Mouse (Mus musculus) liver, embryonic 14.5 days (tissue): Measurements from ENCODE around the gene Brms1. TPM values are rescaled to one million over a fixed set of nuclear protein-coding genes. Genes with fewer than 3 reads are reported as not detected.

Source experiments
- ATAC-seq: fragments of 200-750 bp; cut with Nextera tagmentation; 2 replicates; pipeline ENCODE4 v1.8.0; 2017; ENCODE audit warnings: moderate number of reproducible peaks, mild to moderate bottlenecking, moderate library complexity; ENCODE audit not compliant: insufficient read depth
- DNase-seq, 3 experiments: peaks; one replicate each; pipeline ENCODE4 v3.0.0-alpha.2; 2012 to 2013; ENCODE audit warnings: low read depth in 3 of 3, low spot score in 3 of 3
- H3K27ac ChIP-seq: fragments of 300-500 bp; sonication (generic); 2 replicates; pipeline ENCODE4 v1.5.1; 2014; ENCODE audit warnings: moderate library complexity, mild to moderate bottlenecking, control low read depth, inconsistent platforms
- H3K27me3 ChIP-seq: fragments of 300-500 bp; sonication (generic); 2 replicates; pipeline ENCODE4 v1.6.1; 2014; ENCODE audit warnings: mild to moderate bottlenecking, low read length, moderate library complexity; ENCODE audit not compliant: control insufficient read depth, insufficient read depth
- H3K36me3 ChIP-seq: fragments of 300-500 bp; sonication (generic); replicated peaks from 2 replicates; pipeline ENCODE4 v1.6.1; 2014; ENCODE audit warnings: low read depth; ENCODE audit not compliant: control insufficient read depth, insufficient read depth
- H3K4me1 ChIP-seq, 2 experiments: fragments of 200-500 bp in 1 of 2; fragments of 300-500 bp in 1 of 2; sonication (generic) in 1 of 2; replicated peaks; 2 replicates each; pipeline ENCODE4 v1.6.1; 2012 to 2014; ENCODE audit warnings: antibody characterized with exemption in 1 of 2, inconsistent platforms in 1 of 2, low read length in 1 of 2; ENCODE audit not compliant: control insufficient read depth in 2 of 2, insufficient read depth in 2 of 2
- H3K4me2 ChIP-seq: fragments of 300-500 bp; sonication (generic); 2 replicates; pipeline ENCODE4 v1.6.1; 2014; ENCODE audit warnings: low read depth, mild to moderate bottlenecking, control low read depth, moderate library complexity
- H3K4me3 ChIP-seq, 2 experiments: fragments of 200-500 bp in 1 of 2; fragments of 300-500 bp in 1 of 2; sonication (generic) in 1 of 2; 2 replicates each; pipeline ENCODE4 v1.5.1; 2012 to 2014; ENCODE audit warnings: low read depth in 2 of 2, low read length in 2 of 2, mild to moderate bottlenecking in 2 of 2, control low read depth in 1 of 2, inconsistent platforms in 1 of 2, moderate library complexity in 1 of 2; ENCODE audit not compliant: insufficient read depth in 1 of 2
- H3K9ac ChIP-seq: fragments of 300-500 bp; sonication (generic); replicated peaks from 2 replicates; pipeline ENCODE4 v1.6.1; 2014; ENCODE audit warnings: mild to moderate bottlenecking, control low read depth, moderate library complexity
- H3K9me3 ChIP-seq: fragments of 300-500 bp; sonication (generic); 2 replicates; pipeline ENCODE4 v1.6.1; 2016; ENCODE audit warnings: low read length, mixed read lengths; ENCODE audit not compliant: control insufficient read depth
- CTCF ChIP-seq: IDR thresholded peaks from 2 replicates; pipeline ENCODE4 v1.5.1; 2016; ENCODE audit warnings: antibody characterized with exemption, low read depth, control low read depth
- EP300 ChIP-seq: IDR thresholded peaks from 2 replicates; pipeline ENCODE4 v1.6.1; 2016; ENCODE audit warnings: antibody characterized with exemption, low read depth
- WGBS: fragments of 180-500 bp; shearing (Covaris S2); extraction: QIAGEN DNeasy Blood & Tissue Kit; methylation state at CpG from one replicate; pipeline ENCODE4 v1.1.7; 2014; ENCODE audit not compliant: insufficient replicate concordance; 5-methylcytosine and 5-hydroxymethylcytosine counted together
- polyA plus RNA-seq, 2 experiments: library from polyadenylated mRNA; depleted of rRNA in 1 of 2; stranded (reverse) in 1 of 2; unstranded in 1 of 2; fragments of >200 nt; fragmentation: Nextera tagmentation in 1 of 2; extraction: Ambion mirVana in 1 of 2; gene quantifications; 2 replicates each; pipeline versions ENCODE4 v1.2.1 to v1.2.3; 2012 to 2014

Gene Brms1
- polyA plus RNA-seq, 2 experiments, result 19.9 to 26.4 TPM

DNA sequence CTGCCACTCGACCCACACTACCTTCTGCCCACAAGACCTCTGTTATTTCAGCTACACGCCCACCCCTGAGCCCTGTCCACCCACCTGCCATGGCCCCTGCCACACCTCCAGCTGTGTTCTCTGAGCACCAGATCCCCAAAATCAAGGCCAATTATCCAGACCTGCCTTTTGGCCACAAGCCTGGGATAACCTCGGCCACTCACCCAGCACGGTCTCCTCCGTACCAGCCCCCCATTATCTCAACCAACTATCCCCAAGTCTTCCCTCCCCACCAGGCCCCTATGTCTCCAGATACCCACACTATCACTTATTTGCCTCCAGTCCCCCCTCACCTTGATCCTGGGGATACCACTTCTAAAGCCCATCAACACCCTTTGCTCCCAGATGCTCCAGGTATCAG lies 28.3 kb downstream of the Brms1 start:
- DNase-seq (no peak), ATAC-seq (no peak)
- Histone ChIP-seq H3K4me3 (no peak overlapping the region), H3K4me2 (no peak overlapping the region), H3K9ac (no peak overlapping the region), H3K27ac (no peak overlapping the region), H3K4me1 (peaks cover 30 to 31% of the 10 kb centered on the region in 2 experiments), H3K9me3 (no peaks in the 10 kb centered on the region), H3K27me3 (peaks cover 16% of the 10 kb centered on the region), H3K36me3 (no peaks in the 10 kb centered on the region)
- WGBS, result 69% methylated on average over 5 of the region's 5 CpGs
- no peak for TF ChIP-seq EP300
- no peak for TF ChIP-seq CTCF

- no peak overlapping the region for H3K4me2 ChIP-seq
- no peaks in the 10 kb centered on the region for H3K9me3 ChIP-seq
- H3K27me3 ChIP-seq, result peaks cover 16% of the 10 kb centered on the region
- peaks cover 30 to 31% of the 10 kb centered on the region in 2 experiments for H3K4me1 ChIP-seq
- no peak overlapping the region for H3K27ac ChIP-seq
- WGBS, result 76% methylated on average over 7 of the region's 7 CpGs
- TF ChIP-seq CTCF, result no peak
- TF ChIP-seq EP300, result no peak
- H3K9ac ChIP-seq, result no peak overlapping the region
- ATAC-seq (no peak), DNase-seq (no peak)
- no peak overlapping the region for H3K4me3 ChIP-seq
- H3K36me3 ChIP-seq, result no peaks in the 10 kb centered on the region
Observed at GRCm38 (mm10) chr19:5069978-5070377, 28.8 kb downstream of the Brms1 start.

- DNase-seq (no peak), ATAC-seq (no peak)
- H3K9ac ChIP-seq, result peak overlapping the region; percentile 49
- H3K27ac ChIP-seq, result no peak overlapping the region
- H3K36me3 ChIP-seq, result no peaks in the 10 kb centered on the region
- TF ChIP-seq CTCF (no peak), EP300 (no peak)
- peak overlapping the region; percentile 77 for H3K4me2 ChIP-seq
- no peak overlapping the region; a peak in 1 of 4 replicates for H3K4me3 ChIP-seq
- no peaks in the 10 kb centered on the region for H3K9me3 ChIP-seq
- whole genome bisulfite sequencing, result 24% methylated on average over 11 of the region's 11 CpGs
- H3K4me1 ChIP-seq, result peaks cover 30 to 31% of the 10 kb centered on the region in 2 experiments
- H3K27me3 ChIP-seq, result peaks cover 16% of the 10 kb centered on the region
Observed at GRCm38 (mm10) chr19:5071077-5071476, 29.9 kb downstream of the Brms1 start.

DNA sequence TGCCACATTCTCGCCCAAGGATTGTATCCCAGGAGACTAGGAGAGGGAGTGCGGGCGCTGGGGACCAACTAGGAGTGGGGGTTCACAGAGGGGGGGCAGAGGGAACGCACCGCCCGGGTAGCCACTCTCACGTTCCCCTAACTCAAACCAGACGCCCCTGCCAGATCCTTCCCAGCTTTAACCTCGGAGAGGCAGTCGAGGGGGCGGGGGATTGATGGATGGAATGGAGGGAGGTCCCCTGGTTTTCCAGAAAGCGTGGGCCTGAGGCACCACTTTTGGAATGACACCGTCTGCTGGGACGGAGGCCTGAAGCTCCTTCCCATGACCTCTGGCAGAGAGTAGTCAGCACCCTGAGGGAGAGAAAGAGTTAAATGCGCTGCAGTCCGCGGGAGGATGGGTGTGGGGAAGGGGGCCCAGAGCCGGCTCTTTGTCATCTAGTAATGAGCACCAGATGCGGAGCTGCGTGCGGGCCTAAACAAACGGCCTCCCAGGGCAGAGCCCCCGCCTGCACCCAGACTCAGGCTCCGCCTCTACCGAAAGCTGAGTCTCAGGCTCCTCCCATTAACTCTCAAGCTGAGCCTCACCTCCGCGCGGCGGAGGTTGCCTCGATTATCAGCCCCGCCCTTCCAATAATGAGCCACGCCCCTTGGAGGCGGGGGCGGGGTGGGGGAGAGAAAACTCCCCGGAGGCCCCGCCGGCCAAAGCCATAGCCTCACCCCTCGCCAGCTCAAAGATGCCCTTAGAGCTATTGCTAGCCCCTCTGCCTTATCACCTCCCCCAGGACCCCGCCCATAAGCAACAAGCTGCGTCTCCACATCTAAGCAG lies 30.6 kb downstream of the Brms1 start:
- H3K36me3 ChIP-seq, result no peaks in the 10 kb centered on the region
- H3K27ac ChIP-seq, result no peak overlapping the region
- TF ChIP-seq EP300 (no peak), CTCF (0 out of 2 replicates have a peak, but pooled peaks have one; percentile 2)
- DNase-seq (peak; percentile 79 to 82 (median 80)), ATAC-seq (peak; percentile 75)
- 4% methylated on average over 40 of the region's 40 CpGs for WGBS
- peak overlapping the region; percentile 77 for H3K4me2 ChIP-seq
- peak overlapping the region; percentile 55 to 60 for H3K4me3 ChIP-seq
- peak overlapping the region; percentile 49 for H3K9ac ChIP-seq
- H3K4me1 ChIP-seq, result peaks cover 29 to 30% of the 10 kb centered on the region in 2 experiments
- H3K27me3 ChIP-seq, result peaks cover 16% of the 10 kb centered on the region
- no peaks in the 10 kb centered on the region for H3K9me3 ChIP-seq

DNA sequence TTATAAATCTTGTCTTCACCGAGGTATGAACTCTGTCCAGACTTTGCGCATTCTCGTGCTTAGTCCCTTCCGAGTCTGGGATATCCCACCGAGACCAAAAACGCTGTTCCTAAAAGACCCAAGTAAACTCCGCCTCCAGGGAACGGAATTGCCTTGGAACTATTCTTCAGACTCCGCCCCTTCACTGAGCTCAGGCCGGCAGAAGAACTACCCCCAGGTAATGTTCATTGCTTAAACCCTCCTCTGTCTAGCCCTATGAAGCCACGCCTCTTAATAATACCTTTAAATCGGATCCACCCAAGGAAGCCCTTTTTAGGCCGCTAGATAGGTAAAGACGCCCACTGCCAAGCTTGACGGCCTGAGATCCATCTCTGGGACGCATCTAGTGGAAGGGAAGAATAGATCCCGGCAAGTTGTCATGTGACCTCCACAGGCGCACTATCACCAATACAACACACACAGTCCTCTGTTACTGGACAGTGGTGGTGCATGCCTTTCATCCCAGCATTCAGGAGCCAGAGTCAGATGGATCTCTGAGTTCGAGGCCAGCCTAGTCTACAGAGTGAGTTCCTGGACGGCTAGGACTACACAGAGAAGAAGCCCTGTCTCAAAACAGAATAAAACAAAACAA lies 31.4 kb downstream of the Brms1 start:
- TF ChIP-seq EP300 (no peak), CTCF (no peak)
- H3K4me1 ChIP-seq, result peaks cover 21 to 23% of the 10 kb centered on the region in 2 experiments
- no peaks in the 10 kb centered on the region for H3K36me3 ChIP-seq
- DNase-seq (no peak), ATAC-seq (peak; percentile 33; the same call in 1 of the 2 replicates)
- no peak overlapping the region for H3K27ac ChIP-seq
- H3K4me3 ChIP-seq, result peak overlapping the region; percentile 55 to 60
- H3K9ac ChIP-seq, result no peak overlapping the region
- H3K9me3 ChIP-seq, result no peaks in the 10 kb centered on the region
- peaks cover 16% of the 10 kb centered on the region for H3K27me3 ChIP-seq
- peak overlapping the region; percentile 77 for H3K4me2 ChIP-seq
- 3% methylated on average over 20 of the region's 20 CpGs for WGBS
